Mouse (Mus musculus) cortical plate, adult 2 months (tissue): ENCODE measurements around the gene Tcf12.

Experiments
- CTCF ChIP-seq: fragments of 200-500 bp; IDR thresholded peaks from 2 replicates; pipeline ENCODE4 v1.5.1; 2011; ENCODE audit warnings: mild to moderate bottlenecking, control low read depth, low read length; ENCODE audit not compliant: insufficient read depth; ENCODE audit errors: extremely low read depth
- POLR2A ChIP-seq: fragments of 200-500 bp; IDR thresholded peaks from 2 replicates; pipeline ENCODE4 v1.6.1; 2011; ENCODE audit warnings: mild to moderate bottlenecking, low read length, control low read depth; ENCODE audit not compliant: insufficient read depth; ENCODE audit errors: extremely low read depth

- no peak for TF ChIP-seq CTCF
- TF ChIP-seq POLR2A = no peak
Measured at GRCm38 (mm10) chr9:72094675-72095074, 17.0 kb downstream of the Tcf12 start.
